Mouse (Mus musculus) intestine, postnatal 0 days (tissue): ENCODE results near the gene Gm20696. TPM values are rescaled to one million over a fixed set of nuclear protein-coding genes. Genes with fewer than 3 reads are reported as not detected.

Source experiments
- ATAC-seq: fragments of 200-750 bp; cut with Nextera tagmentation; 2 replicates; pipeline ENCODE4 v1.8.0; 2017; ENCODE audit warnings: mild to moderate bottlenecking, moderate TSS enrichment, moderate library complexity
- H3K27ac ChIP-seq: fragments of 300-500 bp; sonication (generic); 2 replicates; pipeline ENCODE4 v1.5.1; 2014; ENCODE audit warnings: mild to moderate bottlenecking, low read depth, low read length, moderate library complexity
- H3K27me3 ChIP-seq: fragments of 300-500 bp; sonication (generic); replicated peaks from 2 replicates; pipeline ENCODE4 v1.6.1; 2014; ENCODE audit warnings: low read length, mixed read lengths; ENCODE audit not compliant: control insufficient read depth, insufficient read depth
- H3K36me3 ChIP-seq: fragments of 300-500 bp; sonication (generic); 2 replicates; pipeline ENCODE4 v1.6.1; 2014; ENCODE audit warnings: mild to moderate bottlenecking, moderate library complexity; ENCODE audit not compliant: control insufficient read depth, insufficient read depth
- H3K4me1 ChIP-seq: fragments of 300-500 bp; sonication (generic); replicated peaks from 2 replicates; pipeline ENCODE4 v1.6.1; 2014; ENCODE audit warnings: antibody characterized with exemption, low read length, mixed read lengths; ENCODE audit not compliant: control insufficient read depth, insufficient read depth
- H3K4me2 ChIP-seq: fragments of 300-500 bp; sonication (generic); replicated peaks from 2 replicates; pipeline ENCODE4 v1.6.1; 2014; ENCODE audit warnings: low read depth, mild to moderate bottlenecking, moderate library complexity
- H3K4me3 ChIP-seq: fragments of 300-500 bp; sonication (generic); 2 replicates; pipeline ENCODE4 v1.5.1; 2014; ENCODE audit warnings: low read depth, low read length
- H3K9ac ChIP-seq: fragments of 300-500 bp; sonication (generic); 2 replicates; pipeline ENCODE4 v1.6.1; 2014; ENCODE audit warnings: mild to moderate bottlenecking, low read depth, low read length
- H3K9me3 ChIP-seq: fragments of 300-500 bp; sonication (generic); 2 replicates; pipeline ENCODE4 v1.6.1; 2016; ENCODE audit warnings: mixed run types; ENCODE audit not compliant: control insufficient read depth
- CTCF ChIP-seq: sonication (generic); IDR thresholded peaks from 2 replicates; pipeline ENCODE4 v1.5.1; 2016; ENCODE audit warnings: low read depth, mild to moderate bottlenecking, control low read depth, antibody characterized with exemption, moderate library complexity
- WGBS: fragments of 180-500 bp; shearing (Covaris S2); extraction: QIAGEN DNeasy Blood & Tissue Kit; methylation state at CpG from one replicate; pipeline ENCODE4 v1.1.7; 2014; 5-methylcytosine and 5-hydroxymethylcytosine counted together
- polyA plus RNA-seq: library from polyadenylated mRNA; unstranded; fragments of >200 nt; fragmentation: Nextera tagmentation; extraction: Ambion mirVana; gene quantifications from 2 replicates; pipeline ENCODE4 v1.2.1, GENCODE M21; 2015

Gene Gm20696
- polyA plus RNA-seq, 1 experiment from 2014 or later, result 1.4 TPM

GRCm38 (mm10) chr6:99330169-99330568 lies 336.4 kb downstream of the Gm20696 start:
- no peak overlapping the region for H3K4me3 ChIP-seq
- H3K9ac ChIP-seq, result no peak overlapping the region
- H3K9me3 ChIP-seq, result no peaks in the 10 kb centered on the region
- H3K4me2 ChIP-seq, result no peak overlapping the region
- no peaks in the 10 kb centered on the region for H3K27me3 ChIP-seq
- no peaks in the 10 kb centered on the region; the same call in 1 of the 2 replicates for H3K36me3 ChIP-seq
- H3K4me1 ChIP-seq, result peaks cover 7% of the 10 kb centered on the region; the same call in 1 of the 2 replicates
- TF ChIP-seq CTCF, result no peak
- no peak overlapping the region for H3K27ac ChIP-seq
- WGBS, result 91% methylated on average over 4 of the region's 4 CpGs
- ATAC-seq, result no peak

- Histone ChIP-seq H3K4me1 (0 out of 2 replicates have a peak, but pooled peaks cover 7% of the 10 kb centered on the region), H3K27ac (no peak overlapping the region), H3K27me3 (no peaks in the 10 kb centered on the region), H3K4me3 (no peak overlapping the region), H3K4me2 (no peak overlapping the region), H3K9ac (no peak overlapping the region), H3K9me3 (no peaks in the 10 kb centered on the region), H3K36me3 (no peaks in the 10 kb centered on the region; the same call in 1 of the 2 replicates)
- peak; percentile 92 for ATAC-seq
- TF ChIP-seq CTCF, result no peak
- WGBS, result 13% methylated on average over 2 of the region's 2 CpGs
These were observed 338.0 kb downstream of the Gm20696 start for GRCm38 (mm10) chr6:99328634-99329033.

- ATAC-seq, result no peak
- H3K27ac ChIP-seq, result no peak overlapping the region
- WGBS, result 63% methylated on average over 6 of the region's 6 CpGs
These were observed 338.5 kb downstream of the Gm20696 start for GRCm38 (mm10) chr6:99328146-99328545.

DNA sequence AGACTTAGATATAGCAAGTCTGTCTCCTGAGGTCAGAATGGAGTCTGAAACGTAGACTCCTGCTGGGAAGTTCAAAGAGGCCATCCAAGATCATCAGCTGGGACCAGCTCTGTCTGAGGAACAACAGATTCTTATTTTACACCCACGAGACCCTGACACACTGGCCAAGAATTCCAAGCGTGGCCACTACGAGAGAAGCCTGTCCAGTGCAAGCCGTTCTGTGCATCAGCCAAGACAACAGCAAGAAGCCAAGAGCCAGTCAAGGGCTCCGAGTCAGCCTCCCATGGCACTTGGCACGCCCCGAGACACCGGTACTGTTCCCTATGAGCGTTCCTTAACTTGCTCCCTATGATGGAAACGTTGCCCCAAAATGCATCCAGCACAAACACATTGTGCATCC lies 338.9 kb downstream of the Gm20696 start:
- ATAC-seq, result no peak
- TF ChIP-seq CTCF, result no peak
- Histone ChIP-seq H3K36me3 (no peaks in the 10 kb centered on the region; the same call in 1 of the 2 replicates), H3K4me2 (no peak overlapping the region), H3K4me1 (0 out of 2 replicates have a peak, but pooled peaks cover 7% of the 10 kb centered on the region), H3K4me3 (no peak overlapping the region), H3K27me3 (no peaks in the 10 kb centered on the region), H3K9ac (no peak overlapping the region), H3K9me3 (no peaks in the 10 kb centered on the region), H3K27ac (no peak overlapping the region)
- 80% methylated on average over 11 of the region's 11 CpGs for WGBS

More at GRCm38 (mm10) chr6:99328146-99328545, 338.5 kb downstream of the Gm20696 start:
- H3K36me3 ChIP-seq, result no peaks in the 10 kb centered on the region; the same call in 1 of the 2 replicates
- no peaks in the 10 kb centered on the region for H3K27me3 ChIP-seq
- no peak overlapping the region for H3K4me3 ChIP-seq
- H3K9me3 ChIP-seq, result no peaks in the 10 kb centered on the region
- no peak for TF ChIP-seq CTCF
- 0 out of 2 replicates have a peak, but pooled peaks cover 7% of the 10 kb centered on the region for H3K4me1 ChIP-seq
- no peak overlapping the region for H3K9ac ChIP-seq
- no peak overlapping the region for H3K4me2 ChIP-seq

- Histone ChIP-seq H3K27me3 (no peaks in the 10 kb centered on the region), H3K4me3 (no peak overlapping the region), H3K9ac (no peak overlapping the region), H3K4me2 (no peak overlapping the region), H3K9me3 (no peaks in the 10 kb centered on the region), H3K36me3 (no peaks in the 10 kb centered on the region; the same call in 1 of the 2 replicates), H3K4me1 (0 out of 2 replicates have a peak, but pooled peaks cover 7% of the 10 kb centered on the region), H3K27ac (no peak overlapping the region)
- no peak for ATAC-seq
- no peak for TF ChIP-seq CTCF
- 68% methylated on average over 2 of the region's 2 CpGs for WGBS
These were observed 340.7 kb downstream of the Gm20696 start for GRCm38 (mm10) chr6:99325881-99326280.

- no peak for TF ChIP-seq CTCF
- Histone ChIP-seq H3K36me3 (no peaks in the 10 kb centered on the region; the same call in 1 of the 2 replicates), H3K27ac (no peak overlapping the region), H3K4me3 (no peak overlapping the region), H3K4me2 (no peak overlapping the region), H3K9me3 (no peaks in the 10 kb centered on the region), H3K27me3 (no peaks in the 10 kb centered on the region), H3K4me1 (0 out of 2 replicates have a peak, but pooled peaks cover 7% of the 10 kb centered on the region), H3K9ac (no peak overlapping the region)
- WGBS, result 79% methylated on average over 5 of the region's 5 CpGs
- no peak for ATAC-seq
These were observed 341.1 kb downstream of the Gm20696 start for GRCm38 (mm10) chr6:99325461-99325860.
